Mouse (Mus musculus) kidney, adult 11 months (tissue): ENCODE measurements at regions not wholly inside any gene's neighbourhood (a gene's known extent, or its start where the extent isn't known, plus 50 kb on each side); places are given as distances from the start of the nearest gene placed in this dataset.

Experiments used
- DNase-seq: peaks from one replicate; pipeline ENCODE4 v3.0.0; 2022

GRCm38 (mm10) chr7:55710872-55711558 lies 57.0 kb upstream of the Siglech start:
- DNase-seq: peak; percentile 16
